Mouse (Mus musculus): ENCODE data around the gene Cep44. TPM values are rescaled to one million over a fixed set of nuclear protein-coding genes. Genes with fewer than 3 reads are reported as not detected.
A peak's percentile ranks its signal among the peaks of the same experiment; 100 is the strongest.

The Cep44 gene
- 22.2 and 23.7 TPM in 2 replicates for polyA plus RNA-seq (2014; fragmentation: Nextera tagmentation; extraction: Ambion mirVana)

DNA sequence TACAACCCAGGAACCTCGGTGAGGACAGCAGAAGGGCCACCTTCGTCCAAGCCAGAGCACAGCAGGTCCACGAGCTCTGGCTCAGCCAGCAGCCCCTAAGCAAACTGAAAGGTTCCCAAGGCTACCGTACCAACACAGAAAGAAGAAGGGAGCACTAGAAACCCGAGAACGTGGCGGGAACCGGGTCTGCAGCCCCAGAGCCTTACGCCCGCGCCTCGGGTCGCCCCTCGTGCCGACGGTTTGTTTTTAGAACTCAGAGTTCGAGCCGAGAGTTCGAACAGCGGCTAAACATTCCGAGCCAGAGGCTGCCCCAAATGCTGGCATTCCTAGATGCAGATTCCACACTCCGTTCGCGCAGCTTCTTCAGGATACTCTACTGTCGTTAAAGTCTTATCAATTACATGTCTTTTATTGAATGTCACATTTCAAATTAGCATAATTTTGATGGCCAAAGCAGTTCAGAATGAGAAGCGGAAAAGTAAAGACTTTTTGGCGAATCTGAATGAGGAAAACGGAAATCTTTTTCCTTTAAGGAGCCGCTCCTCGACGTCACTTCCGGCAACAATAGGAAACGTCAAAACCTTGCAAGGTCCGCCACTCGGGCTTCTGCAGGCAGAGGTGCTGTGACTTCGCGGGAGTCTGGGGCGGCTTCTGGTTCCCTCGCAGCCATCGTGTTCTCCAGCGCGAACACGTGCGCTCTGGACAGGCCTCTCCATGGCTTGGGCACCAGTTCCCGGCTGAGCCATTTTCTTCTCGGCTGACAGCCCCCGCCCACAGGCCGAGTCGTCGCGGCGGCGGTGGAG, at the start of gene Cep44, which contains the start of gene Fbxo8:
TSS of gene Cep44 (minus strand) at position 490 of the 803 bp plus-strand sequence.
TSS of gene Fbxo8 (plus strand) at position 533 of the 803 bp plus-strand sequence.
- Histone ChIP-seq H3K36me3 (ENCODE audit: control insufficient read depth, insufficient read depth, low read length) (peaks cover 8% of the 10 kb centered on the region), H3K4me1 (ENCODE audit: control insufficient read depth in 2 of 2, insufficient read depth in 2 of 2, low read length in 2 of 2) (peaks cover 2 to 17% of the 10 kb centered on the region in 2 experiments; a peak in 3 of 4 replicates), H3K9me3 (ENCODE audit: control insufficient read depth, low read length) (no peaks in the 10 kb centered on the region), H3K27me3 (ENCODE audit: control insufficient read depth, insufficient read depth, low read length) (no peaks in the 10 kb centered on the region), H3K9ac (ENCODE audit: low read length) (peak within 1 kb of the TSS; percentile 82), H3K27ac (replicated peaks in 1 of 2; ENCODE audit: control insufficient read depth in 1 of 2, insufficient read depth in 1 of 2, low read depth in 2 of 2, low read length in 2 of 2) (peak within 1 kb of the TSS; percentile 79 to 90), H3K4me2 (ENCODE audit: low read length) (peak within 1 kb of the TSS; percentile 77), H3K4me3 (ENCODE audit: control insufficient read depth in 1 of 2, insufficient read depth in 1 of 2, low read depth in 1 of 2, low read length in 2 of 2) (peak within 1 kb of the TSS; percentile 86 to 91)
- ATAC-seq (ENCODE audit: insufficient number of reproducible peaks, insufficient read depth, low FRiP score, low read depth): peak; percentile 79
- WGBS: under 1% methylated on average over 53 of the region's 53 CpGs

DNA sequence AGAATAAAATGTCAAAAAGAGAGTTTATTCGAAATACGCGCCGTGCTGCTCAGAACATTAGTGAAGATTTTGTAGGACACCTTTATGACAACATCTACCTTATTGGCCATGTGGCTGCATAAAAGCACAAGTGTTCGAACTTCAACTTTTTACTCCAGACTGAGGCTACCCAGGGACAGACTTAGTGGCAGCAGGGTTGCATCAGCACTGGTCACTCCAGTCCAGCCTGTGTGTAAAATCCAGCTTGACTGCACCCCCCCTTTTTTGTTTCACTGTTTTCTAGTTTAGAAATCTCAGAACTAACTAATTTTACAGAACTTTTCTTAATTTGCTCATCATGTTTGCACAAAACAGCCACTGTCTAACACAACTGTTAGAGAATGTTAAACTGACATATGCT, 40.7 kb upstream of the Cep44 start:
- Histone ChIP-seq H3K4me3 (ENCODE audit: control insufficient read depth in 1 of 2, insufficient read depth in 1 of 2, low read depth in 1 of 2, low read length in 2 of 2) (no peak overlapping the region), H3K27ac (replicated peaks in 1 of 2; ENCODE audit: control insufficient read depth in 1 of 2, insufficient read depth in 1 of 2, low read depth in 2 of 2, low read length in 2 of 2) (no peak overlapping the region), H3K27me3 (ENCODE audit: control insufficient read depth, insufficient read depth, low read length) (no peaks in the 10 kb centered on the region), H3K9ac (ENCODE audit: low read length) (no peak overlapping the region), H3K36me3 (ENCODE audit: control insufficient read depth, insufficient read depth, low read length) (peaks cover 9% of the 10 kb centered on the region), H3K4me2 (ENCODE audit: low read length) (no peak overlapping the region), H3K9me3 (ENCODE audit: control insufficient read depth, low read length) (no peaks in the 10 kb centered on the region), H3K4me1 (ENCODE audit: control insufficient read depth in 2 of 2, insufficient read depth in 2 of 2, low read length in 2 of 2) (no peaks in the 10 kb centered on the region)
- no peak for ATAC-seq (ENCODE audit: insufficient number of reproducible peaks, insufficient read depth, low FRiP score, low read depth)
- 95% methylated on average over 5 of the region's 5 CpGs for WGBS

DNA sequence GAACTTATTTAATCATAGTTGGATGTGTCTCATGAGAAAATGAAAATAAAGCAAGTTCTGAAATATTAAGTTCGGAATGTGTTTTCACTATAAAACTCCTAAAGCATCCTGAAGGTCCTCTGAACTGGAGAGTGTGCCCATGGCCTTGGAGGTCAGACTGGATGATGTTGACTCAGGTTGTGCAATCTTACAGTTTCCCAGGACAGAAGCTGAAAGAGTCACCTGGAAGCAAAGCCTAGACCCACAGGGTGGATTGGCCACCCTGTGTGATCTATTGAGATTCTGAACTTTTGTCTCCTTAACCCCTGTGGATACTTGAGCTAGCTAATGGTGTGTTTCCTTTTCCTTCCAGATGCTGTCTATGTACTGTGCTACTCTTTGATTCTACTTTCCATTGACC, 40.2 kb upstream of the Cep44 start:
- no peaks in the 10 kb centered on the region for H3K9me3 ChIP-seq (ENCODE audit: control insufficient read depth, low read length)
- H3K4me3 ChIP-seq (ENCODE audit: control insufficient read depth in 1 of 2, insufficient read depth in 1 of 2, low read depth in 1 of 2, low read length in 2 of 2): no peak overlapping the region
- peaks cover 9% of the 10 kb centered on the region for H3K36me3 ChIP-seq (ENCODE audit: control insufficient read depth, insufficient read depth, low read length)
- H3K4me2 ChIP-seq (ENCODE audit: low read length): no peak overlapping the region
- H3K4me1 ChIP-seq (ENCODE audit: control insufficient read depth in 2 of 2, insufficient read depth in 2 of 2, low read length in 2 of 2): no peaks in the 10 kb centered on the region
- no peak overlapping the region for H3K27ac ChIP-seq (replicated peaks in 1 of 2; ENCODE audit: control insufficient read depth in 1 of 2, insufficient read depth in 1 of 2, low read depth in 2 of 2, low read length in 2 of 2)
- no peaks in the 10 kb centered on the region for H3K27me3 ChIP-seq (ENCODE audit: control insufficient read depth, insufficient read depth, low read length)
- H3K9ac ChIP-seq (ENCODE audit: low read length): no peak overlapping the region
- WGBS: 78% methylated on average over 1 of the region's 1 CpGs
- ATAC-seq (ENCODE audit: insufficient number of reproducible peaks, insufficient read depth, low FRiP score, low read depth): no peak

DNA sequence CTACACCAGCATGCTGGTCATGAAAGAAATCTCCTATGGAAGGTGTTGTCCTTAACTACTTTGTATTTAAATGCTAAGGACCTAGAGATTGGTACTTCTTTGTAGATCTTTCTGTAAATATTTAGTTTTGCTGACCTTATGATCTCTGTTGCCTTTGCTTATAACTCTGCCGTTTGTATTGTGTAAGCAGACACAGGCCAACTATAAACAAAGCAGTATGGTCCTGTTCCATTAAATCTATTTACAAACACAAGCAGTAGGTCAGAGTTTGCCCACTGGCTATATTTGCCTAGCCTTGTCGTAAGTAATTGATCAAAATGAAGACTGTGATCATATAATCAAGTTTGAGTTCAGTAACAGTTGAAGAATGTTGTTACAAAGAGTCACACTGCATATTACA, 38.2 kb upstream of the Cep44 start:
- no peak overlapping the region for H3K9ac ChIP-seq (ENCODE audit: low read length)
- no peaks in the 10 kb centered on the region for H3K9me3 ChIP-seq (ENCODE audit: control insufficient read depth, low read length)
- H3K4me2 ChIP-seq (ENCODE audit: low read length): no peak overlapping the region
- H3K4me1 ChIP-seq (ENCODE audit: control insufficient read depth in 2 of 2, insufficient read depth in 2 of 2, low read length in 2 of 2): no peaks in the 10 kb centered on the region
- peaks cover 9% of the 10 kb centered on the region for H3K36me3 ChIP-seq (ENCODE audit: control insufficient read depth, insufficient read depth, low read length)
- no peaks in the 10 kb centered on the region for H3K27me3 ChIP-seq (ENCODE audit: control insufficient read depth, insufficient read depth, low read length)
- H3K4me3 ChIP-seq (ENCODE audit: control insufficient read depth in 1 of 2, insufficient read depth in 1 of 2, low read depth in 1 of 2, low read length in 2 of 2): no peak overlapping the region
- no peak overlapping the region for H3K27ac ChIP-seq (replicated peaks in 1 of 2; ENCODE audit: control insufficient read depth in 1 of 2, insufficient read depth in 1 of 2, low read depth in 2 of 2, low read length in 2 of 2)
- no peak for ATAC-seq (ENCODE audit: insufficient number of reproducible peaks, insufficient read depth, low FRiP score, low read depth)
- WGBS: 79% methylated on average over 2 of the region's 2 CpGs

DNA sequence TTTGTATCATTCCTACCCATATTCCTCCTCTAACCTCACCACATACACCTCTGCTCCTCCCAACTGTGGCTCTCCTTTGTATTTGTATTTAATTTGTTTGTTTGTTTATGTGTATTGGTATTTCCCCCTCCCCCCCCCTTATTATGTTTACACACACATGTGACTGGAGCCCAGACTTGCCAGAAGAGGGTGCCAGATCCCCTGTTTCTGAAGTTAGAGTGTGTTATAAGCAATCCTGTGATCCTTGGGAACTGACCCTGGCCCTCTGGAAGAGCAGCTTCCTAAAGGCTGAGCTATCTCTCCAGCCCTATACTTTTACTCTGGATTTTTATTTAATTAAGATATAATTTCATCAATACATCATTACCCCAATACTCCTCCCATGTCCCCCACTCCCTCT, 32.0 kb upstream of the Cep44 start:
- Histone ChIP-seq H3K9ac (ENCODE audit: low read length) (no peak overlapping the region), H3K4me2 (ENCODE audit: low read length) (no peak overlapping the region), H3K27ac (replicated peaks in 1 of 2; ENCODE audit: control insufficient read depth in 1 of 2, insufficient read depth in 1 of 2, low read depth in 2 of 2, low read length in 2 of 2) (no peak overlapping the region), H3K36me3 (ENCODE audit: control insufficient read depth, insufficient read depth, low read length) (no peaks in the 10 kb centered on the region), H3K4me1 (ENCODE audit: control insufficient read depth in 2 of 2, insufficient read depth in 2 of 2, low read length in 2 of 2) (no peaks in the 10 kb centered on the region), H3K9me3 (ENCODE audit: control insufficient read depth, low read length) (no peaks in the 10 kb centered on the region), H3K27me3 (ENCODE audit: control insufficient read depth, insufficient read depth, low read length) (no peaks in the 10 kb centered on the region), H3K4me3 (ENCODE audit: control insufficient read depth in 1 of 2, insufficient read depth in 1 of 2, low read depth in 1 of 2, low read length in 2 of 2) (no peak overlapping the region)
- no peak for ATAC-seq (ENCODE audit: insufficient number of reproducible peaks, insufficient read depth, low FRiP score, low read depth)

DNA sequence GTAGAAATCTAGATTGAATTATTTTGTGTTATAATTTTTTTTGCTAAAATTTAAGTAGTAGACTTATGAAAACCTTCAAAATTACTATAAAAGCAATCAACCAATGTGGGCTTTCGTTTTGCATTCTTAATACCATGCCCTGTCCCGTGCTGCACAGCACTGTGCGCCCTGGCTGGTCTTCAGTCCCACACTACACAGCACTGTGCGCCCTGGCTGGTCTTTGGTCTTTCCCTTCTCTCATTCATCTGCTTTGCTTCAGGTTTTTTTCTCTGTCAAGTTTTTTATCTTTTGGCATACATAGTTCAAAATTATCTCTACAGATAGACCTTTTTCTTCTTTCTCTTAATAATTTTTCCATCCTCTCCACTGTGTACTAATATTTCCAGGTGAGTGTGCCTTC, 30.1 kb upstream of the Cep44 start:
- no peak for ATAC-seq (ENCODE audit: insufficient number of reproducible peaks, insufficient read depth, low FRiP score, low read depth)
- Histone ChIP-seq H3K4me1 (ENCODE audit: control insufficient read depth in 2 of 2, insufficient read depth in 2 of 2, low read length in 2 of 2) (no peaks in the 10 kb centered on the region), H3K36me3 (ENCODE audit: control insufficient read depth, insufficient read depth, low read length) (no peaks in the 10 kb centered on the region)

DNA sequence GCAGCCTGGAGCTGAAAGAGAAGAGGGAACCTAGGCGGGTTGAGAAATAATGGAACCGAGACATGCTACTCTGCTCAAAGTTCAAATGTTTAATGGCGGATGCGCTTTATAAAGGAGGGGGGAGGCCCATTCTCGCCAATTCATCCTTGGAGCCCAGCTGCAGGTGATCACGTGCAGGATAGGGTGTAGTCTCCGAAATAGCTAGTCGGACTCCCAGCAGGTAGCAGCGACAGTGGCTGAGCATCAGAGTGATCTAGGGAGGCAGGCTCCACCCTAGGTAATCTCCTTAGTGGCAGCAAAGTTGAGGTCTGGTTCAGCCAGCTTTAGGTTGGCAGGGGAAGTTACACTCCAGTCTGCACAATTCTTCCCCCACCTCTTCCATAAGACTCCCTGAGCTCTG, 16.0 kb upstream of the Cep44 start:
- no peak overlapping the region for H3K4me3 ChIP-seq (ENCODE audit: control insufficient read depth in 1 of 2, insufficient read depth in 1 of 2, low read depth in 1 of 2, low read length in 2 of 2)
- no peaks in the 10 kb centered on the region for H3K4me1 ChIP-seq (ENCODE audit: control insufficient read depth in 2 of 2, insufficient read depth in 2 of 2, low read length in 2 of 2)
- H3K36me3 ChIP-seq (ENCODE audit: control insufficient read depth, insufficient read depth, low read length): peaks cover 14% of the 10 kb centered on the region; the same call in 1 of the 2 replicates
- no peaks in the 10 kb centered on the region for H3K27me3 ChIP-seq (ENCODE audit: control insufficient read depth, insufficient read depth, low read length)
- 90% methylated on average over 9 of the region's 9 CpGs for WGBS
- H3K27ac ChIP-seq (replicated peaks in 1 of 2; ENCODE audit: control insufficient read depth in 1 of 2, insufficient read depth in 1 of 2, low read depth in 2 of 2, low read length in 2 of 2): no peak overlapping the region
- no peak for ATAC-seq (ENCODE audit: insufficient number of reproducible peaks, insufficient read depth, low FRiP score, low read depth)
- H3K4me2 ChIP-seq (ENCODE audit: low read length): no peak overlapping the region
- no peak overlapping the region for H3K9ac ChIP-seq (ENCODE audit: low read length)
- H3K9me3 ChIP-seq (ENCODE audit: control insufficient read depth, low read length): no peaks in the 10 kb centered on the region

More for the DNA sequence above, 30.1 kb upstream of the Cep44 start:
- no peak overlapping the region for H3K27ac ChIP-seq (replicated peaks in 1 of 2; ENCODE audit: control insufficient read depth in 1 of 2, insufficient read depth in 1 of 2, low read depth in 2 of 2, low read length in 2 of 2)
- no peaks in the 10 kb centered on the region for H3K27me3 ChIP-seq (ENCODE audit: control insufficient read depth, insufficient read depth, low read length)
- no peak overlapping the region for H3K4me3 ChIP-seq (ENCODE audit: control insufficient read depth in 1 of 2, insufficient read depth in 1 of 2, low read depth in 1 of 2, low read length in 2 of 2)
- WGBS: 89% methylated on average over 4 of the region's 4 CpGs
- H3K9me3 ChIP-seq (ENCODE audit: control insufficient read depth, low read length): no peaks in the 10 kb centered on the region
- no peak overlapping the region for H3K9ac ChIP-seq (ENCODE audit: low read length)
- no peak overlapping the region for H3K4me2 ChIP-seq (ENCODE audit: low read length)

Measured in heart, embryonic 14.5 days (tissue).